Mouse (Mus musculus) liver, adult 2 months (tissue): Measurements from ENCODE around the gene Tnfaip8l1. TPM values are rescaled to one million over a fixed set of nuclear protein-coding genes. Genes with fewer than 3 reads are reported as not detected.

ENCODE experiments used
- DNase-seq: peaks from one replicate; pipeline ENCODE4 v3.0.0-alpha.2; 2011; ENCODE audit warnings: low read depth, low spot score; ENCODE audit errors: extremely low read depth
- H3K27ac ChIP-seq: fragments of 200-500 bp; replicated peaks from 2 replicates; pipeline ENCODE4 v1.5.1; 2012; ENCODE audit warnings: low read depth, mild to moderate bottlenecking, control low read depth, inconsistent platforms, low read length; ENCODE audit not compliant: insufficient read depth
- H3K27me3 ChIP-seq: fragments of 200-500 bp; 2 replicates; pipeline ENCODE4 v1.6.1; 2012; ENCODE audit warnings: mild to moderate bottlenecking, moderate library complexity, low read length, inconsistent platforms; ENCODE audit not compliant: control insufficient read depth, insufficient read depth
- H3K36me3 ChIP-seq: fragments of 200-500 bp; 2 replicates; pipeline ENCODE4 v1.6.1; 2012; ENCODE audit warnings: low read length, inconsistent platforms; ENCODE audit not compliant: control insufficient read depth, insufficient read depth
- H3K4me1 ChIP-seq: fragments of 200-500 bp; 2 replicates; pipeline ENCODE4 v1.6.1; 2011; ENCODE audit warnings: low read length; ENCODE audit not compliant: control insufficient read depth, insufficient read depth
- H3K4me3 ChIP-seq: fragments of 200-500 bp; 2 replicates; pipeline ENCODE4 v1.5.1; 2011; ENCODE audit warnings: low read depth, mild to moderate bottlenecking, control low read depth, low read length, moderate library complexity; ENCODE audit not compliant: insufficient read depth
- H3K79me2 ChIP-seq: fragments of 200-500 bp; 2 replicates; pipeline ENCODE4 v1.6.1; 2012; ENCODE audit warnings: inconsistent platforms, mild to moderate bottlenecking, low read length, moderate library complexity; ENCODE audit not compliant: control insufficient read depth, insufficient read depth
- H3K9ac ChIP-seq: fragments of 200-500 bp; 2 replicates; pipeline ENCODE4 v1.6.1; 2012; ENCODE audit warnings: low read depth, mild to moderate bottlenecking, control low read depth, inconsistent platforms, low read length
- CTCF ChIP-seq: fragments of 200-500 bp; IDR thresholded peaks from 2 replicates; pipeline ENCODE4 v1.5.1; 2011; ENCODE audit warnings: low read depth, low read length, control low read depth
- POLR2A ChIP-seq: fragments of 200-500 bp; IDR thresholded peaks from 2 replicates; pipeline ENCODE4 v1.6.1; 2011; ENCODE audit warnings: low read length, control low read depth; ENCODE audit not compliant: insufficient read depth; ENCODE audit errors: extremely low read depth
- WGBS: fragments of 180-500 bp; shearing (Covaris S2); methylation state at CpG from one replicate; pipeline ENCODE4 v1.1.7; 2018; 5-methylcytosine and 5-hydroxymethylcytosine counted together
- polyA plus RNA-seq: library from polyadenylated mRNA; depleted of rRNA; stranded (reverse); fragments of >200 nt; gene quantifications from 2 replicates; pipeline ENCODE4 v1.2.3, GENCODE M21; 2012
- total RNA-seq: library from RNA; depleted of rRNA; stranded (reverse); fragments of >200 nt; gene quantifications from 2 replicates; pipeline ENCODE4 v1.2.3, GENCODE M21; 2014

The Tnfaip8l1 gene
- total and polyA plus RNA-seq, 2 experiments: 20.9 to 21.8 TPM

- DNase-seq: no peak
- peaks cover 12% of the 10 kb centered on the region; the same call in 1 of the 2 replicates for H3K36me3 ChIP-seq
- WGBS: 96% methylated on average over 8 of the region's 8 CpGs
Observed at GRCm38 (mm10) chr17:56202476-56202875, 40.2 kb downstream of the Tnfaip8l1 start.

GRCm38 (mm10) chr17:56203729-56204128 lies 41.5 kb downstream of the Tnfaip8l1 start:
- peaks cover 23% of the 10 kb centered on the region for H3K4me1 ChIP-seq
- H3K4me3 ChIP-seq: no peak overlapping the region
- TF ChIP-seq CTCF (peak; percentile 59), POLR2A (no peak)
- no peak overlapping the region for H3K9ac ChIP-seq
- no peak for DNase-seq
- no peaks in the 10 kb centered on the region for H3K27me3 ChIP-seq
- peaks cover 5% of the 10 kb centered on the region; the same call in 1 of the 2 replicates for H3K36me3 ChIP-seq
- no peak overlapping the region for H3K27ac ChIP-seq
- no peaks in the 10 kb centered on the region; the same call in 1 of the 2 replicates for H3K79me2 ChIP-seq
- 71% methylated on average over 3 of the region's 3 CpGs for WGBS

More at GRCm38 (mm10) chr17:56202476-56202875, 40.2 kb downstream of the Tnfaip8l1 start:
- H3K79me2 ChIP-seq: no peaks in the 10 kb centered on the region; the same call in 1 of the 2 replicates
- no peak overlapping the region for H3K4me3 ChIP-seq
- no peak overlapping the region for H3K27ac ChIP-seq
- H3K9ac ChIP-seq: no peak overlapping the region
- TF ChIP-seq CTCF (no peak), POLR2A (no peak)
- no peaks in the 10 kb centered on the region for H3K27me3 ChIP-seq
- H3K4me1 ChIP-seq: peaks cover 12% of the 10 kb centered on the region

DNA sequence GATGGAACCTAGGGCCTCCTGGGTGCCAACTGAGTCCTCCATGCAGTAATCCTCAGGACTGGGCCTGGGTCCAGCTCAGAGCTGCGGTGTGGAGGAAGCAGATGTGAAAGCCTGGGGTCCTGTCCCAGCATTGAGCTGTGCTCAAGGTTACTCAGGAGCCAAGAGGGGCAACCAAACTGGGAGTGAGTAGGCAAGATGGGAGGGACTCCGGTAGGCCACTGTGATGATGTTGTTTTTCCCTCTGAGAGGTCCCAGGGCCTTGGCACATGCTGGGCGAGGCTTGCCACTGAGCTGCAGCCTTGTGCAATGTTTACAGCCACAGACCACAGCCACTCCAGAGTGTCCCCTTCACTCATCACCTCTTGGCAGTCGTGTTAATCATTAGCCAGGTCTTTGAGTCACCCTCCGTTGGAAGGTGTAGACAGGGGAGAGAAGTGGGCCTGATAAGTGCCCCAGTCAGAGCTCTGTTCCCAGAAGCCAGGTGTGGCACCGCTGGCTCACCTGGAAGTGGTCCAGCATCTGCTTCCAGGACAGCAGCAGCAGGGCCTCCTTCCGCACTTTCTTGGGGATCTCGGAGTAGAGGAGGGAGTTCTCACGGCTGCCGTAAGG lies 44.1 kb downstream of the Tnfaip8l1 start:
- Histone ChIP-seq H3K9ac (no peak overlapping the region), H3K4me1 (peaks cover 45% of the 10 kb centered on the region), H3K79me2 (no peaks in the 10 kb centered on the region; the same call in 1 of the 2 replicates), H3K36me3 (peaks cover 7% of the 10 kb centered on the region; the same call in 1 of the 2 replicates), H3K27ac (peak overlapping the region; percentile 80), H3K4me3 (no peak overlapping the region), H3K27me3 (no peaks in the 10 kb centered on the region)
- DNase-seq: peak; percentile 99
- 32% methylated on average over 10 of the region's 10 CpGs for WGBS
- TF ChIP-seq POLR2A (no peak), CTCF (no peak)

- Histone ChIP-seq H3K9ac (no peak overlapping the region), H3K27ac (peak overlapping the region; percentile 75), H3K4me3 (no peak overlapping the region), H3K4me1 (peaks cover 52% of the 10 kb centered on the region), H3K27me3 (no peaks in the 10 kb centered on the region), H3K36me3 (peaks cover 7% of the 10 kb centered on the region; the same call in 1 of the 2 replicates), H3K79me2 (no peaks in the 10 kb centered on the region; the same call in 1 of the 2 replicates)
- no peak for DNase-seq
- no peak for TF ChIP-seq POLR2A
- TF ChIP-seq CTCF: no peak
- WGBS: 47% methylated on average over 6 of the region's 6 CpGs
Observed at GRCm38 (mm10) chr17:56206986-56207674, 44.9 kb downstream of the Tnfaip8l1 start.

GRCm38 (mm10) chr17:56207963-56208530 lies 45.8 kb downstream of the Tnfaip8l1 start:
- peak overlapping the region; percentile 75 for H3K27ac ChIP-seq
- H3K9ac ChIP-seq: no peak overlapping the region
- no peaks in the 10 kb centered on the region for H3K27me3 ChIP-seq
- H3K4me3 ChIP-seq: no peak overlapping the region
- peaks cover 7% of the 10 kb centered on the region; the same call in 1 of the 2 replicates for H3K36me3 ChIP-seq
- no peaks in the 10 kb centered on the region; the same call in 1 of the 2 replicates for H3K79me2 ChIP-seq
- no peak for TF ChIP-seq POLR2A
- TF ChIP-seq CTCF: no peak
- 27% methylated on average over 9 of the region's 9 CpGs for WGBS
- DNase-seq: peak; percentile 98
- H3K4me1 ChIP-seq: peaks cover 59% of the 10 kb centered on the region
